8 mouse cellular contexts compared by ENCODE assay signal in genomic region chr13:84347181-84347913, GRCm38 (mm10).
A peak's percentile ranks its signal among the peaks of the same experiment; 100 is the strongest.
DNase-seq lines count a peak whose midpoint lies in the region; ATAC-seq and TF ChIP-seq lines count a peak whose summit lies in the region.

No protein-coding gene starts in this region.

- H3K36me3 ChIP-seq in thymus, adult 2 months (ENCODE audit: control insufficient read depth, insufficient read depth, low read length): no peaks in the 10 kb centered on the region
- no peaks in the 10 kb centered on the region for H3K36me3 ChIP-seq in hindbrain, embryonic 12.5 days
- H3K36me3 ChIP-seq in neural tube, embryonic 12.5 days: no peaks in the 10 kb centered on the region

- TF ChIP-seq POLR2A in thymus, adult 2 months (IDR thresholded peaks at IDR 0.05; ENCODE audit: control insufficient read depth, extremely low read depth, insufficient read depth, low read length, poor library complexity): no peak

- 12% methylated on average over 21 of the region's 21 CpGs for WGBS in thymus, adult 2 months
- WGBS in hindbrain, embryonic 12.5 days: 1% methylated on average over 21 of the region's 21 CpGs
- WGBS in neural tube, embryonic 12.5 days: under 1% methylated on average over 21 of the region's 21 CpGs

- peak; percentile 14 to 26 for DNase-seq in thymus, postnatal 36 days
- no peak for DNase-seq in thymus, adult 2 months
- DNase-seq in embryo, embryonic 11 days: peak; percentile 52
- DNase-seq in left cerebral cortex, adult 2 months (ENCODE audit: extremely low spot score in 1 of 2, low spot score in 2 of 2): peak; percentile 46 to 55
- no peak for DNase-seq in urinary bladder, adult 2 months (ENCODE audit: low spot score)
- DNase-seq in gastrocnemius, postnatal 36 days: no peak

- intact Hi-C loops in left cerebral cortex, adult 2 months (cut with DNase I): loop anchor here (1.0 to 10.0 kb wide), 6 partner anchors 100 to 823 kb away; no protein-coding TSS in a partner anchor
- intact Hi-C loops in gastrocnemius, postnatal 36 days (cut with DNase I): loop anchor here (10.0 kb wide), 1 partner anchor 633 kb away; no protein-coding TSS in a partner anchor

- H3K4me3 ChIP-seq in thymus, adult 2 months (ENCODE audit: control insufficient read depth, insufficient read depth, low read length): no peak overlapping the region
- peak overlapping the region; percentile 45 for H3K4me3 ChIP-seq in hindbrain, embryonic 12.5 days
- peak overlapping the region; percentile 57 for H3K4me3 ChIP-seq in left cerebral cortex, adult 2 months
- peak overlapping the region; percentile 27 for H3K4me3 ChIP-seq in neural tube, embryonic 12.5 days

- no peaks in the 10 kb centered on the region for H3K9me3 ChIP-seq in hindbrain, embryonic 12.5 days (replicated peaks)
- H3K9me3 ChIP-seq in neural tube, embryonic 12.5 days: no peaks in the 10 kb centered on the region

- ATAC-seq in hindbrain, embryonic 12.5 days (ENCODE audit: low FRiP score): peak; percentile 48
- peak; percentile 57 for ATAC-seq in neural tube, embryonic 12.5 days (ENCODE audit: low FRiP score, low read depth)

- peaks cover 22% of the 10 kb centered on the region for H3K27me3 ChIP-seq in thymus, adult 2 months (ENCODE audit: control insufficient read depth, insufficient read depth, low read length)
- peaks cover 14% of the 10 kb centered on the region; the same call in 1 of the 2 replicates for H3K27me3 ChIP-seq in hindbrain, embryonic 12.5 days
- no peaks in the 10 kb centered on the region for H3K27me3 ChIP-seq in neural tube, embryonic 12.5 days (replicated peaks)

- H3K4me1 ChIP-seq in thymus, adult 2 months (replicated peaks; ENCODE audit: control insufficient read depth, insufficient read depth, low read length): peaks cover 7% of the 10 kb centered on the region; the same call in 1 of the 2 replicates
- H3K4me1 ChIP-seq in hindbrain, embryonic 12.5 days: peaks cover 42% of the 10 kb centered on the region
- H3K4me1 ChIP-seq in neural tube, embryonic 12.5 days: peaks cover 27% of the 10 kb centered on the region

- H3K9ac ChIP-seq in hindbrain, embryonic 12.5 days: peak overlapping the region; percentile 55
- peak overlapping the region; percentile 76 for H3K9ac ChIP-seq in neural tube, embryonic 12.5 days

- peak overlapping the region; percentile 61 for H3K4me2 ChIP-seq in hindbrain, embryonic 12.5 days (replicated peaks)
- H3K4me2 ChIP-seq in neural tube, embryonic 12.5 days (replicated peaks): peak overlapping the region; percentile 60

- no peak overlapping the region for H3K27ac ChIP-seq in thymus, adult 2 months (ENCODE audit: control insufficient read depth, insufficient read depth, low read length)
- peak overlapping the region; percentile 98 for H3K27ac ChIP-seq in hindbrain, embryonic 12.5 days
- H3K27ac ChIP-seq in left cerebral cortex, adult 2 months: peak overlapping the region; percentile 98
- peak overlapping the region; percentile 95 for H3K27ac ChIP-seq in neural tube, embryonic 12.5 days

- TF ChIP-seq CTCF in thymus, adult 2 months (IDR thresholded peaks at IDR 0.05; ENCODE audit: borderline replicate concordance, control insufficient read depth, extremely low read depth, insufficient read depth, low read length, poor library complexity): no peak
- TF ChIP-seq CTCF in left cerebral cortex, adult 2 months (IDR thresholded peaks at IDR 0.05): no peak

Comparison
In these comparisons a context has a peak if more than half of its experiments do, and no peak if none do; other contexts are left out.
1. DNase-seq: peak in thymus, postnatal 36 days (2 of 2), embryo, embryonic 11 days (single experiment) and left cerebral cortex, adult 2 months (2 of 2); none in thymus, adult 2 months (single experiment), urinary bladder, adult 2 months (single experiment) and gastrocnemius, postnatal 36 days (0 of 2).